Mouse (Mus musculus): ENCODE data around the gene Zfp428. TPM values are rescaled to one million over a fixed set of nuclear protein-coding genes. Genes with fewer than 3 reads are reported as not detected.

Gene Zfp428
- 22.6 and 26.0 TPM in 2 replicates for polyA plus RNA-seq (2014; fragmentation: Nextera tagmentation; extraction: Ambion mirVana)

- Histone ChIP-seq H3K9ac (ENCODE audit: low read depth, low read length) (peak within 1 kb of the TSS; percentile 98), H3K27me3 (ENCODE audit: control insufficient read depth, insufficient read depth, low read length) (peaks cover 19% of the 10 kb centered on the region), H3K36me3 (ENCODE audit: control insufficient read depth, insufficient read depth, low read length) (peaks cover 3% of the 10 kb centered on the region; the same call in 1 of the 2 replicates), H3K4me1 (ENCODE audit: control insufficient read depth, insufficient read depth, low read length) (peaks cover 8% of the 10 kb centered on the region), H3K4me3 (ENCODE audit: low read depth, low read length) (peak within 1 kb of the TSS; percentile 51), H3K27ac (ENCODE audit: low read depth, low read length) (peak within 1 kb of the TSS; percentile 98), H3K4me2 (peak within 1 kb of the TSS; percentile 81), H3K9me3 (replicated peaks; ENCODE audit: control insufficient read depth, low read length) (no peaks in the 10 kb centered on the region)
- ATAC-seq (replicated peaks; ENCODE audit: insufficient number of reproducible peaks, low FRiP score, low TSS enrichment): peak; percentile 79
- WGBS (ENCODE audit: insufficient replicate concordance): under 1% methylated on average over 84 of the region's 84 CpGs
These were observed at the start of gene Zfp428 for GRCm38 (mm10) chr7:24506838-24507725. Zfp428 (plus strand) TSS chr7:24507006.

- Histone ChIP-seq H3K4me2 (no peak overlapping the region), H3K9ac (ENCODE audit: low read depth, low read length) (no peak overlapping the region), H3K4me1 (ENCODE audit: control insufficient read depth, insufficient read depth, low read length) (peaks cover 8% of the 10 kb centered on the region; the same call in 1 of the 2 replicates), H3K36me3 (ENCODE audit: control insufficient read depth, insufficient read depth, low read length) (no peaks in the 10 kb centered on the region), H3K27me3 (ENCODE audit: control insufficient read depth, insufficient read depth, low read length) (no peaks in the 10 kb centered on the region), H3K4me3 (ENCODE audit: low read depth, low read length) (no peak overlapping the region), H3K27ac (ENCODE audit: low read depth, low read length) (no peak overlapping the region), H3K9me3 (replicated peaks; ENCODE audit: control insufficient read depth, low read length) (no peaks in the 10 kb centered on the region)
- WGBS (ENCODE audit: insufficient replicate concordance): 63% methylated on average over 10 of the region's 10 CpGs
- ATAC-seq (replicated peaks; ENCODE audit: insufficient number of reproducible peaks, low FRiP score, low TSS enrichment): no peak
These were observed 49.0 kb upstream of the Zfp428 start for GRCm38 (mm10) chr7:24457726-24458370.

- H3K27me3 ChIP-seq (ENCODE audit: control insufficient read depth, insufficient read depth, low read length): no peaks in the 10 kb centered on the region
- H3K27ac ChIP-seq (ENCODE audit: low read depth, low read length): no peak overlapping the region
- H3K4me1 ChIP-seq (ENCODE audit: control insufficient read depth, insufficient read depth, low read length): peaks cover 10% of the 10 kb centered on the region; the same call in 1 of the 2 replicates
- H3K9ac ChIP-seq (ENCODE audit: low read depth, low read length): no peak overlapping the region
- H3K4me3 ChIP-seq (ENCODE audit: low read depth, low read length): no peak overlapping the region
- WGBS (ENCODE audit: insufficient replicate concordance): 69% methylated on average over 5 of the region's 5 CpGs
- ATAC-seq (replicated peaks; ENCODE audit: insufficient number of reproducible peaks, low FRiP score, low TSS enrichment): no peak
- H3K4me2 ChIP-seq: no peak overlapping the region
- no peaks in the 10 kb centered on the region for H3K36me3 ChIP-seq (ENCODE audit: control insufficient read depth, insufficient read depth, low read length)
- H3K9me3 ChIP-seq (replicated peaks; ENCODE audit: control insufficient read depth, low read length): no peaks in the 10 kb centered on the region
These were observed 47.4 kb upstream of the Zfp428 start for GRCm38 (mm10) chr7:24459440-24459839.

- Histone ChIP-seq H3K4me1 (ENCODE audit: control insufficient read depth, insufficient read depth, low read length) (peaks cover 10% of the 10 kb centered on the region; the same call in 1 of the 2 replicates), H3K4me3 (ENCODE audit: low read depth, low read length) (no peak overlapping the region), H3K36me3 (ENCODE audit: control insufficient read depth, insufficient read depth, low read length) (no peaks in the 10 kb centered on the region), H3K9me3 (replicated peaks; ENCODE audit: control insufficient read depth, low read length) (no peaks in the 10 kb centered on the region), H3K27ac (ENCODE audit: low read depth, low read length) (no peak overlapping the region), H3K27me3 (ENCODE audit: control insufficient read depth, insufficient read depth, low read length) (no peaks in the 10 kb centered on the region), H3K4me2 (no peak overlapping the region), H3K9ac (ENCODE audit: low read depth, low read length) (no peak overlapping the region)
- no peak for ATAC-seq (replicated peaks; ENCODE audit: insufficient number of reproducible peaks, low FRiP score, low TSS enrichment)
- 65% methylated on average over 3 of the region's 3 CpGs for WGBS (ENCODE audit: insufficient replicate concordance)
These were observed 47.0 kb upstream of the Zfp428 start for GRCm38 (mm10) chr7:24459843-24460242.

GRCm38 (mm10) chr7:24461376-24462051 is 45.3 kb upstream of the Zfp428 start:
- H3K4me3 ChIP-seq (ENCODE audit: low read depth, low read length): no peak overlapping the region
- WGBS (ENCODE audit: insufficient replicate concordance): 45% methylated on average over 14 of the region's 14 CpGs
- no peak overlapping the region for H3K4me2 ChIP-seq

GRCm38 (mm10) chr7:24462388-24463319 is 44.2 kb upstream of the Zfp428 start, which contains the start of gene Plaur:
Plaur (plus strand) TSS chr7:24462484.
- ATAC-seq (replicated peaks; ENCODE audit: insufficient number of reproducible peaks, low FRiP score, low TSS enrichment): peak; percentile 59; the same call in 1 of the 2 replicates
- Histone ChIP-seq H3K4me1 (ENCODE audit: control insufficient read depth, insufficient read depth, low read length) (peaks cover 10% of the 10 kb centered on the region; the same call in 1 of the 2 replicates), H3K4me2 (peak within 1 kb of the TSS; percentile 56), H3K9me3 (replicated peaks; ENCODE audit: control insufficient read depth, low read length) (no peaks in the 10 kb centered on the region), H3K27ac (ENCODE audit: low read depth, low read length) (no peak within 1 kb of the TSS), H3K4me3 (ENCODE audit: low read depth, low read length) (peak within 1 kb of the TSS; percentile 30), H3K27me3 (ENCODE audit: control insufficient read depth, insufficient read depth, low read length) (no peaks in the 10 kb centered on the region), H3K9ac (ENCODE audit: low read depth, low read length) (peak within 1 kb of the TSS; percentile 43; the same call in 1 of the 2 replicates), H3K36me3 (ENCODE audit: control insufficient read depth, insufficient read depth, low read length) (no peaks in the 10 kb centered on the region)
- WGBS (ENCODE audit: insufficient replicate concordance): 3% methylated on average over 27 of the region's 27 CpGs

More at GRCm38 (mm10) chr7:24461376-24462051, 45.3 kb upstream of the Zfp428 start:
- Histone ChIP-seq H3K4me1 (ENCODE audit: control insufficient read depth, insufficient read depth, low read length) (peaks cover 10% of the 10 kb centered on the region; the same call in 1 of the 2 replicates), H3K9ac (ENCODE audit: low read depth, low read length) (no peak overlapping the region), H3K27me3 (ENCODE audit: control insufficient read depth, insufficient read depth, low read length) (no peaks in the 10 kb centered on the region), H3K36me3 (ENCODE audit: control insufficient read depth, insufficient read depth, low read length) (no peaks in the 10 kb centered on the region), H3K27ac (ENCODE audit: low read depth, low read length) (no peak overlapping the region), H3K9me3 (replicated peaks; ENCODE audit: control insufficient read depth, low read length) (no peaks in the 10 kb centered on the region)
- ATAC-seq (replicated peaks; ENCODE audit: insufficient number of reproducible peaks, low FRiP score, low TSS enrichment): no peak

GRCm38 (mm10) chr7:24466835-24467234 is 40.0 kb upstream of the Zfp428 start:
- ATAC-seq (replicated peaks; ENCODE audit: insufficient number of reproducible peaks, low FRiP score, low TSS enrichment): no peak
- H3K9me3 ChIP-seq (replicated peaks; ENCODE audit: control insufficient read depth, low read length): no peaks in the 10 kb centered on the region
- WGBS (ENCODE audit: insufficient replicate concordance): 86% methylated on average over 6 of the region's 6 CpGs
- peaks cover 5% of the 10 kb centered on the region; the same call in 1 of the 2 replicates for H3K4me1 ChIP-seq (ENCODE audit: control insufficient read depth, insufficient read depth, low read length)
- no peak overlapping the region for H3K27ac ChIP-seq (ENCODE audit: low read depth, low read length)
- no peaks in the 10 kb centered on the region for H3K36me3 ChIP-seq (ENCODE audit: control insufficient read depth, insufficient read depth, low read length)
- H3K4me2 ChIP-seq: no peak overlapping the region
- H3K27me3 ChIP-seq (ENCODE audit: control insufficient read depth, insufficient read depth, low read length): no peaks in the 10 kb centered on the region
- no peak overlapping the region for H3K4me3 ChIP-seq (ENCODE audit: low read depth, low read length)
- H3K9ac ChIP-seq (ENCODE audit: low read depth, low read length): no peak overlapping the region

Data from heart, embryonic 11.5 days (tissue).